Comparison of ENCODE assay signal across 15 mouse cellular contexts in the genomic region with DNA sequence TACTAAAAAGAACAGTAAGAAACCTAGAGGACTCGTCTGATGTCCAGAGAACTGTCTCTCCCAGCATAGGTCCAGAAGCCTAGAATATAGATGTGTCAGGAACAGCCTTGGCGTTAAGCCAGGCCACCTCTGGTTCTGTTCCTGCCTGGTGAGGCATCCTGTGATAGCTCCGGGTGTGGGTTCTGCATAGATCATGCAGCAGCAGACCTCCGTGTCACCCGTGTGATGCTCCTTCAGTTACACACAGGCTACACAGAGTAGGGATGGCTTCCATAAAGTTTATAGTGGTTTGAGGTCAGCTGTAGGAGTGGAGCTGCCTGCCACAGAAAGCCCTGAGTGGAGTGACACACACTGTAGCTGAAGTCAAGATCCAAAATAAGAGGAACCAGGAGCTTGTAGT.
"Had no signal": no experiment of that assay in that cellular context is flagged by ENCODE, and none has a peak within 500 bp of the region (broad histone marks: within the 10 kb centered on the region; RNA-seq: fewer than 3 reads in every experiment).

No protein-coding gene starts in this region.

- H3K36me3 ChIP-seq: intestine, embryonic 15.5 days; kidney, embryonic 15.5 days; limb, embryonic 15.5 days; midbrain, embryonic 10.5 days had no signal

- ATAC-seq: intestine, embryonic 15.5 days; lung, postnatal 0 days had no signal

- H3K4me3 ChIP-seq: intestine, embryonic 15.5 days; kidney, embryonic 15.5 days; limb, embryonic 15.5 days; midbrain, embryonic 10.5 days had no signal

- H3K4me1 ChIP-seq: kidney, embryonic 15.5 days; limb, embryonic 15.5 days had no signal

- DNase-seq: kidney, adult 18-20 months; kidney, postnatal 14 days; layer of hippocampus, postnatal 36 days; lung, adult 2 months; lung, postnatal 36 days; midbrain, embryonic 14.5 days; right cerebral cortex, adult 18-20 months; right cerebral cortex, postnatal 25 days; thymus, postnatal 4 days had no signal

- H3K9ac ChIP-seq: intestine, embryonic 15.5 days; kidney, embryonic 15.5 days; limb, embryonic 15.5 days had no signal

- H3K9me3 ChIP-seq: intestine, embryonic 15.5 days; kidney, embryonic 15.5 days; limb, embryonic 15.5 days had no signal

- H3K27me3 ChIP-seq: intestine, embryonic 15.5 days; limb, embryonic 15.5 days had no signal

- H3K4me2 ChIP-seq: intestine, embryonic 15.5 days; kidney, embryonic 15.5 days; limb, embryonic 15.5 days had no signal

- H3K27ac ChIP-seq: intestine, embryonic 15.5 days; kidney, embryonic 15.5 days; limb, embryonic 15.5 days; midbrain, embryonic 10.5 days; stomach, postnatal 0 days had no signal
